Mouse (Mus musculus) hindbrain, postnatal 0 days (tissue): ENCODE measurements at regions not wholly inside any gene's neighbourhood (a gene's known extent, or its start where the extent isn't known, plus 50 kb on each side); places are given as distances from the start of the nearest gene placed in this dataset.

Experiments
- ATAC-seq: fragments of 200-750 bp; cut with Nextera tagmentation; 2 replicates; pipeline ENCODE4 v1.8.0; 2017; ENCODE audit warnings: mild to moderate bottlenecking, moderate TSS enrichment, moderate library complexity
- DNase-seq: peaks from one replicate; pipeline ENCODE4 v3.0.0-alpha.2; 2015; ENCODE audit warnings: low spot score
- H3K27ac ChIP-seq: fragments of 300-500 bp; sonication (generic); 2 replicates; pipeline ENCODE4 v1.5.1; 2014; ENCODE audit warnings: mild to moderate bottlenecking
- H3K27me3 ChIP-seq: fragments of 300-500 bp; sonication (generic); 2 replicates; pipeline ENCODE4 v1.6.1; 2014; ENCODE audit warnings: low read length, mixed read lengths; ENCODE audit not compliant: insufficient read depth
- H3K36me3 ChIP-seq: fragments of 300-500 bp; sonication (generic); 2 replicates; pipeline ENCODE4 v1.6.1; 2014; ENCODE audit warnings: low read length, mixed read lengths; ENCODE audit not compliant: insufficient read depth
- H3K4me1 ChIP-seq: fragments of 300-500 bp; sonication (generic); 2 replicates; pipeline ENCODE4 v1.6.1; 2014; ENCODE audit warnings: antibody characterized with exemption, low read length, mixed read lengths; ENCODE audit not compliant: insufficient read depth
- H3K4me2 ChIP-seq: fragments of 300-500 bp; sonication (generic); 2 replicates; pipeline ENCODE4 v1.6.1; 2014; ENCODE audit warnings: low read depth, mild to moderate bottlenecking, low read length, moderate library complexity, mixed read lengths
- H3K4me3 ChIP-seq: fragments of 300-500 bp; sonication (generic); 2 replicates; pipeline ENCODE4 v1.5.1; 2014; ENCODE audit warnings: low read length
- H3K9ac ChIP-seq: fragments of 300-500 bp; sonication (generic); replicated peaks from 2 replicates; pipeline ENCODE4 v1.6.1; 2014; ENCODE audit warnings: mild to moderate bottlenecking, low read length, moderate library complexity, mixed read lengths
- H3K9me3 ChIP-seq: fragments of 300-500 bp; sonication (generic); 2 replicates; pipeline ENCODE4 v1.6.1; 2016; ENCODE audit warnings: low read length, mixed read lengths
- CTCF ChIP-seq: IDR thresholded peaks from 2 replicates; pipeline ENCODE4 v1.5.1; 2016; ENCODE audit warnings: antibody characterized with exemption, control low read depth, low read depth
- WGBS: fragments of 180-500 bp; shearing (Covaris S2); extraction: QIAGEN DNeasy Blood & Tissue Kit; methylation state at CpG from one replicate; pipeline ENCODE4 v1.1.7; 2014; 5-methylcytosine and 5-hydroxymethylcytosine counted together

GRCm38 (mm10) chr1:185726811-185727210 lies 272.2 kb downstream of the Slc30a10 start:
- DNase-seq (no peak), ATAC-seq (no peak)
- H3K27me3 ChIP-seq, result no peaks in the 10 kb centered on the region
- no peaks in the 10 kb centered on the region for H3K36me3 ChIP-seq
- no peak for TF ChIP-seq CTCF
- no peak overlapping the region for H3K27ac ChIP-seq
- H3K9me3 ChIP-seq, result no peaks in the 10 kb centered on the region
- no peak overlapping the region for H3K9ac ChIP-seq
- no peak overlapping the region for H3K4me3 ChIP-seq
- H3K4me1 ChIP-seq, result no peaks in the 10 kb centered on the region
- no peak overlapping the region for H3K4me2 ChIP-seq

- Histone ChIP-seq H3K27me3 (no peaks in the 10 kb centered on the region), H3K36me3 (no peaks in the 10 kb centered on the region), H3K4me1 (no peaks in the 10 kb centered on the region), H3K27ac (no peak overlapping the region), H3K9me3 (no peaks in the 10 kb centered on the region), H3K9ac (no peak overlapping the region), H3K4me3 (no peak overlapping the region), H3K4me2 (no peak overlapping the region)
- WGBS, result 55% methylated on average over 4 of the region's 4 CpGs
- no peak for TF ChIP-seq CTCF
- DNase-seq (no peak), ATAC-seq (no peak)
Measured at GRCm38 (mm10) chr1:185727749-185728148, 273.1 kb downstream of the Slc30a10 start.

- Histone ChIP-seq H3K36me3 (no peaks in the 10 kb centered on the region), H3K9me3 (no peaks in the 10 kb centered on the region), H3K4me3 (no peak overlapping the region), H3K27me3 (no peaks in the 10 kb centered on the region), H3K4me2 (no peak overlapping the region), H3K27ac (no peak overlapping the region), H3K4me1 (no peaks in the 10 kb centered on the region), H3K9ac (no peak overlapping the region)
- DNase-seq (no peak), ATAC-seq (no peak)
- 63% methylated on average over 3 of the region's 3 CpGs for WGBS
- TF ChIP-seq CTCF, result no peak
Measured at GRCm38 (mm10) chr1:185728406-185728805, 273.8 kb downstream of the Slc30a10 start.

- Histone ChIP-seq H3K4me3 (no peak overlapping the region), H3K4me2 (no peak overlapping the region), H3K9ac (no peak overlapping the region), H3K27me3 (no peaks in the 10 kb centered on the region), H3K36me3 (no peaks in the 10 kb centered on the region), H3K27ac (no peak overlapping the region), H3K4me1 (no peaks in the 10 kb centered on the region), H3K9me3 (no peaks in the 10 kb centered on the region)
- DNase-seq (no peak), ATAC-seq (no peak)
- WGBS, result 66% methylated on average over 9 of the region's 9 CpGs
- TF ChIP-seq CTCF, result no peak
Measured at GRCm38 (mm10) chr1:185731062-185731461, 276.4 kb downstream of the Slc30a10 start.

- Histone ChIP-seq H3K27ac (no peak overlapping the region), H3K4me2 (no peak overlapping the region), H3K4me1 (no peaks in the 10 kb centered on the region), H3K36me3 (no peaks in the 10 kb centered on the region), H3K27me3 (no peaks in the 10 kb centered on the region), H3K4me3 (no peak overlapping the region), H3K9ac (no peak overlapping the region), H3K9me3 (no peaks in the 10 kb centered on the region)
- DNase-seq (no peak), ATAC-seq (no peak)
- 85% methylated on average over 2 of the region's 2 CpGs for WGBS
- no peak for TF ChIP-seq CTCF
Measured at GRCm38 (mm10) chr1:185736773-185737172, 282.1 kb downstream of the Slc30a10 start.

- Histone ChIP-seq H3K4me2 (no peak overlapping the region), H3K4me3 (no peak overlapping the region), H3K4me1 (no peaks in the 10 kb centered on the region), H3K27me3 (no peaks in the 10 kb centered on the region), H3K9ac (no peak overlapping the region), H3K36me3 (no peaks in the 10 kb centered on the region), H3K9me3 (no peaks in the 10 kb centered on the region), H3K27ac (no peak overlapping the region)
- no peak for ATAC-seq
- 28% methylated on average over 11 of the region's 11 CpGs for WGBS
- DNase-seq, result peak; percentile 60
- no peak for TF ChIP-seq CTCF
Measured at GRCm38 (mm10) chr1:185741034-185741890, 286.6 kb downstream of the Slc30a10 start.

- ATAC-seq (no peak), DNase-seq (no peak)
- Histone ChIP-seq H3K27me3 (no peaks in the 10 kb centered on the region), H3K4me2 (no peak overlapping the region), H3K4me3 (no peak overlapping the region), H3K36me3 (no peaks in the 10 kb centered on the region), H3K4me1 (no peaks in the 10 kb centered on the region), H3K9me3 (no peaks in the 10 kb centered on the region), H3K27ac (no peak overlapping the region), H3K9ac (no peak overlapping the region)
- TF ChIP-seq CTCF, result no peak
- 51% methylated on average over 2 of the region's 2 CpGs for WGBS
Measured at GRCm38 (mm10) chr1:185749251-185749650, 294.6 kb downstream of the Slc30a10 start.
